Mouse (Mus musculus) stomach, embryonic 14.5 days (tissue): ENCODE measurements around the gene S100a1. TPM values are rescaled to one million over a fixed set of nuclear protein-coding genes. Genes with fewer than 3 reads are reported as not detected.
A peak's percentile ranks its signal among the peaks of the same experiment; 100 is the strongest.

Experiments used
- ATAC-seq: fragments of 200-750 bp; cut with Nextera tagmentation; 2 replicates; pipeline ENCODE4 v1.8.0; 2017; ENCODE audit warnings: low read depth, moderate TSS enrichment; ENCODE audit not compliant: insufficient number of reproducible peaks, insufficient read depth, low FRiP score
- H3K27ac ChIP-seq: fragments of 300-500 bp; sonication (generic); 2 replicates; pipeline ENCODE4 v1.5.1; 2014; ENCODE audit warnings: mild to moderate bottlenecking, low read length, moderate library complexity, mixed read lengths
- H3K27me3 ChIP-seq: fragments of 300-500 bp; sonication (generic); 2 replicates; pipeline ENCODE4 v1.6.1; 2014; ENCODE audit warnings: low read length, control low read depth, mixed read lengths; ENCODE audit not compliant: control insufficient read depth, insufficient read depth
- H3K36me3 ChIP-seq: fragments of 300-500 bp; sonication (generic); 2 replicates; pipeline ENCODE4 v1.6.1; 2014; ENCODE audit warnings: mild to moderate bottlenecking, control low read depth, low read length, moderate library complexity, mixed read lengths; ENCODE audit not compliant: control insufficient read depth, insufficient read depth
- H3K4me1 ChIP-seq: fragments of 300-500 bp; sonication (generic); 2 replicates; pipeline ENCODE4 v1.6.1; 2014; ENCODE audit warnings: low read length, control low read depth, mixed read lengths; ENCODE audit not compliant: control insufficient read depth, insufficient read depth
- H3K4me2 ChIP-seq: fragments of 300-500 bp; sonication (generic); replicated peaks from 2 replicates; pipeline ENCODE4 v1.6.1; 2014; ENCODE audit warnings: low read depth, low read length, control low read depth
- H3K4me3 ChIP-seq: fragments of 300-500 bp; sonication (generic); 2 replicates; pipeline ENCODE4 v1.5.1; 2014; ENCODE audit warnings: low read depth, low read length, control low read depth
- H3K9ac ChIP-seq: fragments of 300-500 bp; sonication (generic); replicated peaks from 2 replicates; pipeline ENCODE4 v1.6.1; 2014; ENCODE audit warnings: low read depth, mild to moderate bottlenecking, control low read depth, low read length, moderate library complexity, mixed read lengths
- H3K9me3 ChIP-seq: fragments of 300-500 bp; sonication (generic); 2 replicates; pipeline ENCODE4 v1.6.1; 2016; ENCODE audit warnings: low read depth, low read length, control low read depth; ENCODE audit not compliant: control insufficient read depth
- WGBS: fragments of 180-500 bp; shearing (Covaris S2); extraction: QIAGEN DNeasy Blood & Tissue Kit; methylation state at CpG from one replicate; pipeline ENCODE4 v1.1.7; 2014; 5-methylcytosine and 5-hydroxymethylcytosine counted together
- polyA plus RNA-seq: library from polyadenylated mRNA; unstranded; fragments of >200 nt; fragmentation: Nextera tagmentation; extraction: Ambion mirVana; gene quantifications from 2 replicates; pipeline ENCODE4 v1.2.1, GENCODE M21; 2014

The S100a1 gene
- polyA plus RNA-seq, 1 experiment from 2014 or later: 48.5 TPM

GRCm38 (mm10) chr3:90506362-90506761, 7.8 kb downstream of the S100a1 start:
- H3K27me3 ChIP-seq: no peaks in the 10 kb centered on the region
- H3K9me3 ChIP-seq: no peaks in the 10 kb centered on the region
- H3K4me2 ChIP-seq: no peak overlapping the region
- peaks cover 19% of the 10 kb centered on the region; the same call in 1 of the 2 replicates for H3K4me1 ChIP-seq
- no peak overlapping the region for H3K4me3 ChIP-seq
- no peak overlapping the region for H3K9ac ChIP-seq
- peaks cover 62% of the 10 kb centered on the region for H3K36me3 ChIP-seq
- no peak for ATAC-seq
- WGBS: 61% methylated on average over 3 of the region's 3 CpGs
- no peak overlapping the region for H3K27ac ChIP-seq

- 89% methylated on average over 5 of the region's 5 CpGs for whole genome bisulfite sequencing
These were observed 9.0 kb downstream of the S100a1 start for GRCm38 (mm10) chr3:90505216-90505615.

DNA sequence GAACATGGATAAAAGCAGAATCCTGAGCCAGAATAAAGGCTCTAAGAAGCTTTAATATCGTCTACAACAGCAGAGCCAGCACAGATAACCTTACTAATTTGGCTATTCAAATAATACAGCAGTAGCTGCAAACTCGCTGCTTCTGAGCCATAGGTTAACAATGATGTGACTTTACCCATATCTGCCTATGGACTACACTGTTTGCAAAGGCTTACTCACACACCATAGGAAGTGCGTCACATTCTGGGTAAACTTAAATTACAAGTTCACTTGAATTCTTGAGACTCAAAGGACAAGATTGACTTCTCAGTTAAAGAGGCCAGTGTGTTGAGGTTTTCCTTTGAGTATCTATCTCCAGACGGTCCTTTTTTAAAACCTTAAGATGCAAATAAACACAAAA, 10.7 kb downstream of the S100a1 start:
- Histone ChIP-seq H3K27me3 (no peaks in the 10 kb centered on the region), H3K4me3 (no peak overlapping the region), H3K36me3 (peaks cover 84% of the 10 kb centered on the region), H3K27ac (no peak overlapping the region), H3K4me1 (peaks cover 19% of the 10 kb centered on the region; the same call in 1 of the 2 replicates), H3K4me2 (no peak overlapping the region), H3K9ac (no peak overlapping the region), H3K9me3 (no peaks in the 10 kb centered on the region)
- no peak for ATAC-seq
- 69% methylated on average over 4 of the region's 4 CpGs for WGBS

More at GRCm38 (mm10) chr3:90505216-90505615, 9.0 kb downstream of the S100a1 start:
- H3K36me3 ChIP-seq: peaks cover 71% of the 10 kb centered on the region
- H3K4me2 ChIP-seq: no peak overlapping the region
- no peak overlapping the region for H3K9ac ChIP-seq
- ATAC-seq: no peak
- no peaks in the 10 kb centered on the region for H3K27me3 ChIP-seq
- no peak overlapping the region for H3K27ac ChIP-seq
- no peak overlapping the region for H3K4me3 ChIP-seq
- no peaks in the 10 kb centered on the region for H3K9me3 ChIP-seq
- H3K4me1 ChIP-seq: peaks cover 19% of the 10 kb centered on the region; the same call in 1 of the 2 replicates

DNA sequence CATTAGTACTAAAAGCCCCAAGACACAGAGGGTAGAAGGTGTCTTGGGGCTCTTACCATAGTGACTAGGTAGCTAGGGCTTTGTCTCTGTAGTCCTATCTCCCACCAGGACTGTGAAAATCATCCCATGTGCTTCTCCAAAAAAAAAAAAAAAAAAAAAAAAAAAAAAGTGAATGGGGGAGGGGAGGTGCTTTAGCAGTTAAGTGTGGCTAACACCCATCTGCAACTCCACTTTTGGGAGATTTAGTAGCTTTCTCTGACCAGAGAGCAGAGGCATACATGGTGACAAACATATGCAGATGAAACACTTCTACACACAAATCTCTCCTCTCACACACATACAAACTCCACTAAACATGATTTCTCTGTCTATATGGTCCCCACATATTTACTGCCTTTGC, 16.6 kb downstream of the S100a1 start:
- Histone ChIP-seq H3K4me2 (no peak overlapping the region), H3K4me1 (no peaks in the 10 kb centered on the region), H3K27ac (no peak overlapping the region), H3K36me3 (peaks cover 61% of the 10 kb centered on the region), H3K9ac (no peak overlapping the region), H3K27me3 (no peaks in the 10 kb centered on the region), H3K4me3 (no peak overlapping the region), H3K9me3 (no peaks in the 10 kb centered on the region)
- no peak for ATAC-seq

DNA sequence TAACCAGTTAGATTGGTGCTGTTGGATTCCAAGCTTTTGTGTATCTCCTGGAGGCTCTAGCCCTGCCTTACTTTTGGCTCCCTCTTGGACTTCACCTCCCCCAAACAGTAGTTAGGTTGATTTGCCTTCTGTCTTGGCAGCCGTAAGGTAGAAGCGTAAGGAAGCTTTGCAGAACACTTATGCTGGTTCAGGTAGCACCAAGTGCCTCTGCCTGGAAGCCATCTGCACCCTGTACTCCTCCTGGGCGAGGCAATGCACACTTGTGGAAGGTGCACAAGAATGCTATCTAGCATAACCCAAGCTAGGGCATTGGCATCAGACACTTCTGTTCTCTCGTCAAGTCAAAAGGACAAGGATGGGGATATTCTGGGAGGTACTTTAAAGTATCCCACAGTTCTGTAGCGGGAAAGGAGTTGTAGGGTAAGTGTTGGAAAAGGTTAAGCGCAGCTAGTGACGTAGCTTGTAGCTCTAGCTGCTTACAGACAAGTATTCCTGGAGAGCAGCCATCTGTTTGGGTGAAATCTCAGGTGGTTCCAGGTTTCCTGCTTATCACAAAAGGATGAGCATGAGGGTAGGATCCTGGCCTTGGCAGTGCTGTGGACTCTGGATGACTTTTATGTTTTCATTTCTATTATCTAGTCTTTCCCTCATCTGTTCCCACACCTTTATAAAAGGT, 18.2 kb downstream of the S100a1 start:
- no peak for ATAC-seq

DNA sequence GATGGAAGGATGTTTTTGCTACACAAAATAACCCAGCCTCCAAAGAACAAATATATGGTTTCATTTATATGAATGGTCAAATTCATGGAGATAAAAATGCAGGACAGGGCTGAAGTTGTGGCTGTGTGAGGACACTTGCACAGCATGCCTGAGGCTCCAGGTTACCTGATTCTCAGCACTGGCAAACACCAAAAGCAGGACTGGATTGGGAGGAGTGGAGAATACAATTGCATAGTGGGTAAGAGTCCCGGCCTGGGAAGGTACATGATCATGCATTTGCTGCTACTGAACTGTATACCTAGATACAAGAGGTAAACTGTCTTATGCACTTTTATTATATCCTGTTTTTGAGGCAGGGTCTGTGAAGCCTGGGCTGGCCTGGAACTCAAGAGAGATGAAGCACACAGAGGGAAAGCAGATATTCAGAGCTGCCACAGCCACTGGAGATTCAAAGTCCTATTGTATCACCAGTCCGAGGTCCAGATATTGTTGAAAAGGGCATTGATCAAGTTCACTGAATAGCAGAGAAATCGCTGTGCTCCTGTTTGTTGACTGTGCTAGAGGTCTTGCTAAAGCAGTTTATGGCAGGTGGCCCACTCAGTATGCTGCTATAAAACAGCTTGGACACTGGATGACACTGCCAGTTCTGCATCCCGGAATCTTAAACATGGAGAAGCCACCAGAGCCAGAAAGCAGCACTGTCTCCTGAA, 20.2 kb downstream of the S100a1 start:
- H3K27me3 ChIP-seq: no peaks in the 10 kb centered on the region
- 52% methylated on average over 4 of the region's 4 CpGs for WGBS
- H3K4me3 ChIP-seq: no peak overlapping the region
- no peaks in the 10 kb centered on the region for H3K9me3 ChIP-seq
- H3K4me1 ChIP-seq: peaks cover 10% of the 10 kb centered on the region; the same call in 1 of the 2 replicates
- H3K4me2 ChIP-seq: no peak overlapping the region
- H3K36me3 ChIP-seq: peaks cover 38% of the 10 kb centered on the region
- H3K9ac ChIP-seq: no peak overlapping the region
- H3K27ac ChIP-seq: no peak overlapping the region
- no peak for ATAC-seq

More for the DNA sequence above, 18.2 kb downstream of the S100a1 start:
- H3K4me2 ChIP-seq: no peak overlapping the region
- H3K9ac ChIP-seq: no peak overlapping the region
- no peak overlapping the region for H3K4me3 ChIP-seq
- H3K36me3 ChIP-seq: peaks cover 45% of the 10 kb centered on the region
- no peaks in the 10 kb centered on the region for H3K4me1 ChIP-seq
- H3K27me3 ChIP-seq: no peaks in the 10 kb centered on the region
- WGBS: 86% methylated on average over 7 of the region's 7 CpGs
- no peaks in the 10 kb centered on the region for H3K9me3 ChIP-seq
- no peak overlapping the region for H3K27ac ChIP-seq

- H3K4me2 ChIP-seq: no peak overlapping the region
- H3K27me3 ChIP-seq: no peaks in the 10 kb centered on the region
- H3K9me3 ChIP-seq: no peaks in the 10 kb centered on the region
- H3K27ac ChIP-seq: no peak overlapping the region
- peaks cover 34% of the 10 kb centered on the region for H3K36me3 ChIP-seq
- no peak for ATAC-seq
- no peak overlapping the region for H3K4me3 ChIP-seq
- 34% methylated on average over 2 of the region's 2 CpGs for WGBS
- peaks cover 10% of the 10 kb centered on the region; the same call in 1 of the 2 replicates for H3K4me1 ChIP-seq
- no peak overlapping the region for H3K9ac ChIP-seq
These were observed 22.8 kb downstream of the S100a1 start for GRCm38 (mm10) chr3:90491350-90491749.

- Histone ChIP-seq H3K9ac (peak within 1 kb of the TSS; percentile 52; the same call in 1 of the 2 replicates), H3K9me3 (no peaks in the 10 kb centered on the region), H3K4me2 (peak within 1 kb of the TSS; percentile 60), H3K27me3 (no peaks in the 10 kb centered on the region), H3K4me3 (peak within 1 kb of the TSS; percentile 68), H3K27ac (peak within 1 kb of the TSS; percentile 55; the same call in 1 of the 2 replicates), H3K36me3 (peaks cover 34% of the 10 kb centered on the region), H3K4me1 (peaks cover 10% of the 10 kb centered on the region; the same call in 1 of the 2 replicates)
- WGBS: under 1% methylated on average over 37 of the region's 37 CpGs
- peak; percentile 98 for ATAC-seq
These were observed 23.4 kb downstream of the S100a1 start, which contains the start of gene Snapin for GRCm38 (mm10) chr3:90490696-90491256. Gene Snapin (minus strand): TSS chr3:90491033.
